Mouse (Mus musculus) midbrain, embryonic 10.5 days (tissue): ENCODE measurements around the gene Gse1. TPM values are rescaled to one million over a fixed set of nuclear protein-coding genes. Genes with fewer than 3 reads are reported as not detected.

ENCODE experiments used
- DNase-seq: peaks from one replicate; pipeline ENCODE4 v3.0.0-alpha.2; 2017; ENCODE audit warnings: low spot score
- H3K27ac ChIP-seq: fragments of 300-500 bp; sonication (generic); replicated peaks from 2 replicates; pipeline ENCODE4 v1.5.1; 2016; ENCODE audit warnings: mild to moderate bottlenecking
- H3K27me3 ChIP-seq: fragments of 300-500 bp; sonication (generic); 2 replicates; pipeline ENCODE4 v1.6.1; 2016; ENCODE audit warnings: low read depth, mild to moderate bottlenecking; ENCODE audit not compliant: poor library complexity, severe bottlenecking
- H3K36me3 ChIP-seq: fragments of 300-500 bp; sonication (generic); 2 replicates; pipeline ENCODE4 v1.6.1; 2016; ENCODE audit warnings: mild to moderate bottlenecking, moderate library complexity
- H3K4me1 ChIP-seq: fragments of 300-500 bp; sonication (generic); 2 replicates; pipeline ENCODE4 v1.6.1; 2016
- H3K4me3 ChIP-seq: fragments of 300-500 bp; sonication (generic); 2 replicates; pipeline ENCODE4 v1.5.1; 2016; ENCODE audit warnings: mild to moderate bottlenecking, moderate library complexity
- H3K9me3 ChIP-seq: fragments of 300-500 bp; sonication (generic); replicated peaks from 2 replicates; pipeline ENCODE4 v1.6.1; 2016; ENCODE audit warnings: mild to moderate bottlenecking
- WGBS: fragments of 180-500 bp; shearing (Covaris S2); methylation state at CpG from one replicate; pipeline ENCODE4 v1.1.7; 2016; 5-methylcytosine and 5-hydroxymethylcytosine counted together
- polyA plus RNA-seq: library from polyadenylated mRNA; unstranded; fragments of >200 nt; fragmentation: Nextera tagmentation; extraction: Ambion mirVana; gene quantifications from 2 replicates; pipeline ENCODE4 v1.2.1, GENCODE M21; 2016

Gene Gse1
- polyA plus RNA-seq, 1 experiment from 2014 or later: 12.7 TPM

DNA sequence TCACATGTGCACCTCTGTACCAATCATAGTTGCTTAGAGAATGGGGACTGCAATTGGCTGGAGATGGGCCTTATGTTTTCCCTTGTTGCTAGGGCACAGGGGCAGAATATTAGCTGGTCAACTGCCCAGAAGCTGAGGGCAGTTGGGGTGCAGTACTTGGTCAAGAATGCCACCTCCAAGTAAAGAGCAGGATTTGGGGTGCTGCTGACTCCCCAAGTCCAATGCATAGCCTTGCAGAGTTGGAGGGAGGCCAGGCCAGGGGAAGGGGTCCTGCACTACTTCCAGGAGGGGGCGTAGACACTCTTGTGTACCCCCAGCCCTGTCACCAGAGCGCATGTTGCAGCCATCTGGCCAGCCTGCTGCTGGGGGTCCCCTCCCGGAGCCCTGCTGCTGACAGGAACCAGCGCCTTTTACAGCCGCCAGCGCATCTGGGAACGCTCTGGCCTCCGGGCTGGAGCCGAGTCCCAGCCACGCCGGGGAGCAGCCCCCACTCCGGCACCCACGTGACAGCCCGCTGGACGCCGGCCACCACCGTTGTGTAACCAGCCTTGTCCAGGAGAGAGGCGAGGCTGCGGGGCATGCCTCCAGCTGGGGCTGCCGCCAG is 37.3 kb upstream of the Gse1 start:
- Histone ChIP-seq H3K4me3 (peak overlapping the region; percentile 28), H3K27ac (peak overlapping the region; percentile 77), H3K27me3 (no peaks in the 10 kb centered on the region), H3K4me1 (peaks cover 38% of the 10 kb centered on the region), H3K9me3 (peaks cover 8% of the 10 kb centered on the region; the same call in 1 of the 2 replicates), H3K36me3 (no peaks in the 10 kb centered on the region)
- 69% methylated on average over 20 of the region's 20 CpGs for WGBS
- no peak for DNase-seq

DNA sequence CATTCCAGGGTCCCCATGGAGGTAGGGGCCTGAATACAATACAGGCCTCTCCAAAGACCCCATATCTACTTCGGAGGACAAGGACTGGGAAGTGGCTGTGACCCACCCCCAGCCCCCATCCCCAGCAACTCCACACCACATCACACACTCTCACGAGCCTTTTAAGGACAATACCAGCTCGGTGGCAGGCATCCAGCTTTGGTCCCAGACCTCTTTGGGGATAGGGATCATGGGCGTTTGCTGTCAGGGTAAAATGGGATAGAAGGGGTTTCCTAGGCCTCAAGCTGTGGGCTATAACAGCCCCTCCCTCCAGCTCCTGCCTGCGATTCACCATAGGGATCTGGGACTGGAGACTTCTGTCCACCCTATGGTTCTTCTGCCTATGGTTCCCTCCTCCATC is 36.6 kb upstream of the Gse1 start:
- Histone ChIP-seq H3K4me3 (no peak overlapping the region), H3K27me3 (no peaks in the 10 kb centered on the region), H3K9me3 (peaks cover 8% of the 10 kb centered on the region; the same call in 1 of the 2 replicates), H3K36me3 (no peaks in the 10 kb centered on the region), H3K4me1 (peaks cover 31% of the 10 kb centered on the region), H3K27ac (peak overlapping the region; percentile 77)
- WGBS: 93% methylated on average over 5 of the region's 5 CpGs
- DNase-seq: no peak

DNA sequence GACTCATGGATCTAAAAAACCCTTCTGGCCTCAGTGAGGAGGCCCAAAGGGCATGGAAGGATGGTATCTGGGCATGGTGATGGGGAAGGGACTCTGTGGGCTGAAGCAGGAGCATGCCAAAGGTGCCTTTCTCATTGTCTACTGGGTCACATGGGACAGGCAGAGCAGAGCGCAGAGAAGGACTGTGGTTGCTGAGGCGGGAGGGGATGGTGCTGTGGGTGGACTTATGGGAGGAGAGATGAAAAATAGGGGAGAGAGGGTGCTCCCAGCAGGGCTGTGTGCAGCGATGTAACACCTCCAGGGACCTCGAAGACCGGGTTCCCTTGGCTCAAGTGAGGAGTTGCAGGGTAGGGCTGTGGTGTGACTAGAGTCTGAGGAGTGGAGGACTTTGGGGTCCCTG is 36.1 kb upstream of the Gse1 start:
- Histone ChIP-seq H3K4me1 (peaks cover 29% of the 10 kb centered on the region), H3K9me3 (peaks cover 8% of the 10 kb centered on the region; the same call in 1 of the 2 replicates), H3K36me3 (no peaks in the 10 kb centered on the region), H3K27me3 (no peaks in the 10 kb centered on the region), H3K4me3 (no peak overlapping the region), H3K27ac (peak overlapping the region; percentile 77; the same call in 1 of the 2 replicates)
- 91% methylated on average over 5 of the region's 5 CpGs for WGBS
- no peak for DNase-seq

DNA sequence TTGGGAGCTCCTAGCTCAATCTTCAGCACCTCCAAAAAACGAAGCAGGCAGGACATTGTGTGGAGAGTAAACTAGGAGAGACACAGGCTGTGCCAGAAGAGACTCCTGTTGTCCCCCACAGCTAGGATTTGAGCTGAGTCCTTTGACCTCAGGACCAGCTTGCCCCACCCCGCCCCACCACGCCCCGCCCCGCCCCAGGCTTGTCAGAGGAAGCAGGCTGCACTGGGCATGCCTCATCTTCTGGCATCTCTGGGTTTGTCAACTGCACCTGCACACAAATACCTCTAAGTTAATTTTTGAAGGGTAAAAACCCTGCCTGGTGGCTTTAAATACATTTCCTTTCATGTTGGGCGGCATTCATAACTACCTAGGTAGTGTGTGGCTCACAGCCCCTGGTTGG is 26.9 kb upstream of the Gse1 start:
- no peak for DNase-seq
- no peaks in the 10 kb centered on the region for H3K36me3 ChIP-seq
- H3K4me3 ChIP-seq: no peak overlapping the region
- peaks cover 10% of the 10 kb centered on the region for H3K9me3 ChIP-seq
- H3K4me1 ChIP-seq: peaks cover 10% of the 10 kb centered on the region
- H3K27me3 ChIP-seq: no peaks in the 10 kb centered on the region
- 85% methylated on average over 6 of the region's 6 CpGs for WGBS
- H3K27ac ChIP-seq: no peak overlapping the region

DNA sequence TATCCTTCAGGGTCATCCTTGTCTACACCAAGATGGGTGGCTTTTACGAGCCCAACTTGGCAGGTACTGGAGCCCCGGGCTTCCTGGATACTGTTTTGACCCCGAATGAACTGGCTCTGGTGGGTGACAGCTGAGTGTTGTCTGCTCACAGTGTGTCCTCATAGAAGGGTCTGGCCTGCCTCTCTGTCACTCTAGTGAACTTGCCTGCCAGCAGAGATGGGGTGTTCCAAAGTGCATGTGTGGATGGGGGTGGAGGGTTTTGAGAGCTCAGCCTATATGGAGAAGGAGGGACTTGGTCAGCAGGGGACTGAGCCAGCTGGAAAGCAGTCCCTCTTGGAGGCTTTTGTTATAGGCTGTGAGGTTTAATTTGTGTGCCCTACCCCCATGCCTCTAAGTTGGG is 25.7 kb upstream of the Gse1 start:
- WGBS: 81% methylated on average over 3 of the region's 3 CpGs
- no peaks in the 10 kb centered on the region for H3K36me3 ChIP-seq

DNA sequence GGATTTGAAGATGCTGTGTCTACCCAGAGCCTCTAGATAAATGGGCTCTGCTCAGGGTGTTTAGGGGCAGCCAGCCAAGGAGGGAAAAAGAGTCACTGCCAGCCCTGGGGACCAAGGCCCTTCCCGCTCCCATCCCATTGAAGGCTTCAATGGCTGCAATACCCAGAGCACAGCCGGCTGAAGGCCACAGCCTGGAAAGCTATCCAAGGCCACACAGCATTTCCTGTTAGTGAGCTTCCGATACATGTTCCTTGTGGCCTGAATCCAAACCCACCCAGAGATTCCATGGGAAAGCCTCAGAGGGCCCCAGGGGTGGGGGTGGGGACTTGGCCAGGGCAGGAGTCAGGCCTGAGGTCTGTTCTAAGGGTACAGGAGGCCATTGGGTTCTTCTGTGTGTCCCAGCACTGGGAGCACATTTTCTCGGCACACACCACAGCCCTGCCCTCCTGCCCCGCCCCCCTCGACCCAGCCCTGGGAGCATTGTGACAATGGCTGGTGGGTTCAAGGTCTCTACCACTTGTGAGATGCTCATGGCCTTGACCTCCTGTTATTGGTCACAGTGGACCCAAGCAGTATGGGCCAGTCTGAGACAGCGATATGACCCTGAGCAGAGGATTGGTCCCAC is 23.4 kb upstream of the Gse1 start:
- Histone ChIP-seq H3K36me3 (no peaks in the 10 kb centered on the region), H3K27ac (peak overlapping the region; percentile 3; the same call in 1 of the 2 replicates), H3K9me3 (peaks cover 6% of the 10 kb centered on the region), H3K4me3 (no peak overlapping the region), H3K4me1 (peaks cover 18% of the 10 kb centered on the region), H3K27me3 (0 out of 2 replicates have a peak, but pooled peaks cover 2% of the 10 kb centered on the region)
- no peak for DNase-seq
- 78% methylated on average over 7 of the region's 7 CpGs for WGBS

More for the DNA sequence above, 25.7 kb upstream of the Gse1 start:
- peaks cover 10% of the 10 kb centered on the region for H3K9me3 ChIP-seq
- H3K27me3 ChIP-seq: no peaks in the 10 kb centered on the region
- peaks cover 10% of the 10 kb centered on the region for H3K4me1 ChIP-seq
- no peak overlapping the region for H3K27ac ChIP-seq
- H3K4me3 ChIP-seq: no peak overlapping the region
- DNase-seq: no peak

DNA sequence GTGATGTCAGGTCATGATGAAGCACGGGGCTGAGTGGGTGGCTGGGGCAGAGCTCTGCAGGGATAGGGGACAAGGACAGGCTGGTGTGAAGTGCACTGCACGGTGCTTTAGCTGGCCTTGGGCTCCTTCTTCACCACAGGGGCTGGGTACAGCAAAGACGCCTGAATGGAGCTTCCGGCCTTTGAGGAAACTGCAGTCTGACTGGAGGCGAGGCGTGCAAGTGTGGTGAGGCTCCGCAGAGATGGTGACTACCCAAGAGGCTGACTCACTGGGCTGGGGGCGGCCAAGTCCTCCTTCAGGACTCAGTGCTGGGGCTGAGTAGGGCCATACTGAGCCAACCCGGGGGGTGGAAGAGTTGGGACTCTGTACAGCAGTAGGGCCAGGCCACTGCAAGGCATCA is 22.3 kb upstream of the Gse1 start:
- WGBS: 81% methylated on average over 9 of the region's 9 CpGs
- Histone ChIP-seq H3K9me3 (no peaks in the 10 kb centered on the region), H3K27me3 (peaks cover 11% of the 10 kb centered on the region), H3K4me1 (peaks cover 28% of the 10 kb centered on the region), H3K27ac (0 out of 2 replicates have a peak overlapping the region, but pooled peaks have one; percentile 6), H3K36me3 (no peaks in the 10 kb centered on the region), H3K4me3 (no peak overlapping the region)
- DNase-seq: no peak

DNA sequence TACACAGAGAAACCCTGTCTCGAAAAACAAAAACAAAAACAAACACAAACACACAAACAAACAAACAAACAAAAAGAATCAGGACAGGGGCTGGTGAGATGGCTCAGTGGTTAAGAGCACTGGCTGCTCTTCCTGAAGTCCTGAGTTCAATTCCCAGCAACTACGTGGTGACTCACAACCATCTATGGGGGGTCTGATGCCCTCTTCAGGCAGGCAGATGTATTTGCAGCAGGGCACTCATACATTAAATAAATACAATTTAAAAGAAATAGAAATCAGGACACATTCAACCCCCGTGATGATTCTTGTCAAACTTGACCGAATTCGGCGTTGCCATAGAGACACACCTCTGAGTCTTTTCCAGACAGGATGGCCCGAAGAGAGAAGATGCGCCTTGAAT is 20.9 kb upstream of the Gse1 start:
- H3K4me1 ChIP-seq: peaks cover 38% of the 10 kb centered on the region
- DNase-seq: no peak
- no peak overlapping the region for H3K27ac ChIP-seq
- no peaks in the 10 kb centered on the region for H3K9me3 ChIP-seq
- H3K36me3 ChIP-seq: no peaks in the 10 kb centered on the region
- 86% methylated on average over 8 of the region's 8 CpGs for WGBS
- peaks cover 14% of the 10 kb centered on the region for H3K27me3 ChIP-seq
- H3K4me3 ChIP-seq: no peak overlapping the region

DNA sequence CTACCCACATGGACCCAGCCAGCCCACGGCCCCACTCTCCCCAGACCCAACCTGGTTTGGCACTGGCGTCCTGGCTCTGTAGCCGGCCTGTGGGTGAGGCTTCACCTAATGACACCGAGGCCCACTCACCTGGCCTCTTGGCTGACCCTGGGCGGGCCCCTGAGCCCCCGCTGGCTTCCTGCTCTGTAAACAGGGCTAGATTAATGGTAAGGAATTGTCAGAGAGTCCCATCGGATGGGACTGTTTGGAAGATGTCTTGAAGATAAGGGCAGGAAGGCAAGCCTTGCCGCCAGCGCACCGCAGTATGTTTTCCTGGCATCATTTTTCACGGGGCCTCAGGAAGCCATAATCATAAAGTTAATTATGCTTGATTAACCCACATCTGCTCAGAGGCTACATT is 20.1 kb upstream of the Gse1 start:
- Histone ChIP-seq H3K9me3 (no peaks in the 10 kb centered on the region), H3K4me3 (no peak overlapping the region), H3K4me1 (peaks cover 42% of the 10 kb centered on the region), H3K27me3 (peaks cover 14% of the 10 kb centered on the region), H3K36me3 (no peaks in the 10 kb centered on the region), H3K27ac (peak overlapping the region; percentile 57; the same call in 1 of the 2 replicates)
- WGBS: 78% methylated on average over 11 of the region's 11 CpGs
- no peak for DNase-seq

DNA sequence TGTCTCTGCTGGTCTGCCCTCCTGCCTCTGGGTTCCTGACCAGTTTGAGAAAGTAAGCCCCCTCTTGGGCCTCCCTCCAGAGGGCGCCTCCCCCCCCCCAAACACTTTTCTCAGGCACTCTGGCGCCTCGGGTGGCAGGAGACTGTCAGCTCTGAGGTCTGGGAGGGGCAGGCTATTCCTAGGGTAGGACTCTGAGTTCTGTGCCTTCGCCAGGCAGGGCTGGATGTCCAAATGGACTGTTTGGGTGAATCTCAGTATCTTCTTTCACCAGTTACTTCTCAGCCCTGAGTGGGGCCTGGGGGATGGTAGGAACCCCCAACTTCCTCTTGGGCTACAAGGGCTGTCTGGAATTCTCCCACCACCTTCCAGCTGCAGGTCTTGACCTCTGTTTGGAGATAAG is 16.9 kb upstream of the Gse1 start:
- Histone ChIP-seq H3K4me1 (peaks cover 52% of the 10 kb centered on the region), H3K27ac (peak overlapping the region; percentile 70), H3K27me3 (peaks cover 14% of the 10 kb centered on the region), H3K4me3 (no peak overlapping the region), H3K36me3 (no peaks in the 10 kb centered on the region), H3K9me3 (no peaks in the 10 kb centered on the region)
- WGBS: 9% methylated on average over 4 of the region's 4 CpGs
- peak; percentile 48 for DNase-seq

DNA sequence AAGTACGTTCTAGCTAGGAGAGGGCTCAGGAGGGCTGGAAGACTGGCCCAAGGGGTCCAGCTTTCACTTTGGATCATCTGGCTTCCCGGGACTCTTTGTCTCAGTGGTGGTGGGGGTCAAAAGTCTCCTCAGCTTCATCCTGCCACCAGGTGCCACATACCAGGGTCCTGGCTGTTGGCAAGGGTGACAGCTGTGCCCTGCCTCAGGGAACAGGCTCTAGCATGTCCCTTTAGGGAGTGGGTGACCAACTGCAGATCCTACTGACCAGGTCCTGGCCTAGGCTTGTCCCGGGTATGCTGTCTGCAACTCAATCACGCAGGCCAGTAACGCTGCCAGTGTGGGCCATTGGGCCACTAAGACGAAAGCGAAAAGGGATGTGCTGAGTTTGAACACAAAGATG is 15.7 kb upstream of the Gse1 start:
- Histone ChIP-seq H3K27me3 (peaks cover 14% of the 10 kb centered on the region), H3K4me1 (peaks cover 64% of the 10 kb centered on the region), H3K27ac (0 out of 2 replicates have a peak overlapping the region, but pooled peaks have one; percentile 47), H3K4me3 (no peak overlapping the region), H3K9me3 (no peaks in the 10 kb centered on the region), H3K36me3 (no peaks in the 10 kb centered on the region)
- 87% methylated on average over 7 of the region's 7 CpGs for WGBS
- no peak for DNase-seq

DNA sequence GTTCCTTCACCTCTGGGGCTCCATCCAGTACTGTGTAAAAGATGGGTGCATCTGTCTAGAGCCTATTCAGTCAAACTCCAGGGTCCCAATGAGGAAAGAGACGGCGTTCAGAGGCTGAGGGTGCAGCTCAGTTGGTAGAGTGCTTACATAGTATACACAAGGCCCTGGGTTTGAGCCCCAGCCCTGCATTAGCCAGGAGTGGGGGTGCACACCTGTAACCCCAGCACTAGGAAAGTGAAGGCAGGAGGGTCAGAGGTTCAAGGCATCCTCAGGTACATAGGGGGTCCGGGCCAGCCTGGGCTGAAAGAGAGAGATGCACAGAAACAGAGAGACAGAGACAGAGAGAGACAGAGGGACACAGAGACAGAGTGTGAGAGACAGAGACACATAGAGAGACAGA is 15.0 kb upstream of the Gse1 start:
- Histone ChIP-seq H3K36me3 (no peaks in the 10 kb centered on the region), H3K4me3 (no peak overlapping the region), H3K4me1 (peaks cover 63% of the 10 kb centered on the region), H3K9me3 (no peaks in the 10 kb centered on the region), H3K27me3 (peaks cover 14% of the 10 kb centered on the region), H3K27ac (no peak overlapping the region)
- WGBS: 94% methylated on average over 3 of the region's 3 CpGs
- DNase-seq: no peak

DNA sequence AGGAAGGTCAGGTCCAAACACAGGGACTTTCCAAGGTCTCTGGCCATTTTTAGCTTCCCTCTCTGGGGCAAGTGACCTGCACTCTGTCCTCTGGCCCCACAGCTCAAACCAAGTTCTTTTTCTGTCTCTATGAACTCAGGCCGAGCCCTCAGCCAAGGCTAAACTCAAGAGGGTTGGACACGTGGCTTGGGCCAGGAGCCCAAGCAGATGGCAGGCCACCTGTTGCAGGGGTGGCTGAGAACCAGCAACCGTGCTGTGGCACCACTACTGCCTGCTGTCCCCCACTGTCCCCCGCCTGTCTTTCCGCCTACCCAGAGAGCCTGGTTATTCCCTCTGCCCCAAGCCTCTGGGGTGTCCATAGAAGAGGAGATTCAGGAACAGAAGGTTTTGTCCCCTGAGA is 14.3 kb upstream of the Gse1 start:
- H3K9me3 ChIP-seq: no peaks in the 10 kb centered on the region
- H3K4me3 ChIP-seq: no peak overlapping the region
- H3K4me1 ChIP-seq: peaks cover 65% of the 10 kb centered on the region
- H3K27me3 ChIP-seq: peaks cover 14% of the 10 kb centered on the region
- peak overlapping the region; percentile 46; the same call in 1 of the 2 replicates for H3K27ac ChIP-seq
- H3K36me3 ChIP-seq: no peaks in the 10 kb centered on the region
- no peak for DNase-seq
- 75% methylated on average over 5 of the region's 5 CpGs for WGBS
